Mouse (Mus musculus): ENCODE results near the gene Frat1. TPM values are rescaled to one million over a fixed set of nuclear protein-coding genes. Genes with fewer than 3 reads are reported as not detected.
"Not testable (repeated sequence)": the region's sequence is repeated elsewhere in the genome, so short reads cannot be mapped to it uniquely, and the experiment has no call there.

Gene Frat1
- polyA plus RNA-seq, 1 experiment from 2014 or later, result 25.6 TPM

DNA sequence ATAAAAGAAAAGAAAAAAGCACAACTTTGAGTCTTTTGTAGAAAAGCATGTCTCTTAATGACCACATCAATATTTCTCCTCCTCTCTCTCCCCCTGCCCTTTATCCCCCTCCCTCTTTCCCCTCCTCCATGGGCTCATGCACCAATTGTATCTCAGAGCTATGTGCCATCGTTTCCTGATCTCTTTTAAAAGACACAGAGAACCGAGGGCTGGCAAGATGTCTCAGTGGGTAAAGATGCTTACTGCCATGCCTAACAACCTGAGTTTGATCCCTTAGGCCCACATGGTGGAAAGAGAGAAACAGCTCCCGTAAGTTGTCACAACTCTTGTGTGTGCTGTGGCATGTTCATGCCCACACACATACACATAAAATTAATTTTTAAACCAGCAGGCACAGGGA is 6.9 kb downstream of the Frat1 start:
- Histone ChIP-seq H3K4me2 (no peak overlapping the region), H3K36me3 (no peaks in the 10 kb centered on the region), H3K27me3 (peaks cover 8% of the 10 kb centered on the region), H3K9me3 (no peaks in the 10 kb centered on the region), H3K27ac (peak overlapping the region; percentile 18; the same call in 1 of the 2 replicates), H3K4me1 (replicated peaks) (peaks cover 44% of the 10 kb centered on the region), H3K4me3 (no peak overlapping the region), H3K9ac (no peak overlapping the region)
- 59% methylated on average over 3 of the region's 3 CpGs for WGBS
- no peak for ATAC-seq (ENCODE audit: low FRiP score)

DNA sequence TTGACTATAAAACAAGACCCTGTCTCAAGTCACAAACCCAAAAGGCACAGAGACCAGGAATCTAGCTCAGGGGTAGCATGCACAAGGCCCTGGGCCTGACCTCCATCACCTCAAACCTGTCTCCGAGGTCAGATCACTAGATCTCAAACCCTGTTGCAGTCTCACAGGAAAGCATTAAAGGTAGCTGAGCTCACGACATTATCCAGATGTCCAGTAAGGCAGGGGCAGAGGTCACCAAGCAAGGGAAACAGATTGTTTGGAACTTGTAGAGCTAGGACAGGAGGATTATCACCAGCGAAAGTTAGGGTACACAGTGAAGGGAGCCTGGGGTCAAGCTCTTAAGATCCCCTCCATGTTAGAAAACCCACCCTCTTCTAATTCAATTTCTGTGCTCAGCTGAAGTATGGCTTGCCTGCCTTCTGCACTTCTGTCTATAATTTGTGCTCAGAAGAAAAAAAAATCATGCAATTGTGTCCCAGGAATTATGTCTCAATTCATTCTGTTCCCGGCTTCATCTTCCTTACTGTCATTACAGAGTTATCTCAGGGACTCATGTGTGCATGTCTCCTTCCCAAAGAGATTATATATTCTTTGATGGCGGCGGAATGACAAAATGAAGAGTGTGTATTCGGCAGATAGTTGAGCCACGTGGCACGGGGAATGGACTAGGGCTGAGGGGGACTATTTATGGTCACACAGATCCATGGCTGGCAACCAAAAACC is 7.6 kb downstream of the Frat1 start:
- WGBS, result 78% methylated on average over 9 of the region's 9 CpGs
- Histone ChIP-seq H3K36me3 (no peaks in the 10 kb centered on the region), H3K9me3 (no peaks in the 10 kb centered on the region), H3K27me3 (peaks cover 5% of the 10 kb centered on the region), H3K9ac (no peak overlapping the region), H3K27ac (no peak overlapping the region), H3K4me2 (no peak overlapping the region), H3K4me3 (no peak overlapping the region), H3K4me1 (replicated peaks) (peaks cover 37% of the 10 kb centered on the region)
- no peak for ATAC-seq (ENCODE audit: low FRiP score)

DNA sequence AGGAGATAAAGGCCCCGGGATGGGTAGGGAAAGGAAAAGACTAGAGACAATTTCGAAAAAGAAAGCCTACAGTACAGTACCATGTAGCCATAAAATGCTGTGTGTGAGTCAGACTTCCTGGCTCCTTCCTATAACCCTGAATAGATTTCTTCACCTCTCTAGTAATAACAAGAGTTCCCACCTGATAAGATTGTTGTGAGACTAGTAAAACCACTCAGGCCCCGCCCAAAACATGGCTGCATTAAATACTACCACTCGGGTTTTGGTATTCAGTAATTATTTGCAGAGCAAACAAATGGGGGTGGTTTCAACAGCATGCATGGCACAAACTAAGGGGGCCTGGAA is 8.1 kb downstream of the Frat1 start:
- H3K4me2 ChIP-seq, result no peak overlapping the region
- H3K27ac ChIP-seq, result no peak overlapping the region
- ATAC-seq (ENCODE audit: low FRiP score), result no peak
- H3K27me3 ChIP-seq, result peaks cover under 1% of the 10 kb centered on the region
- peaks cover 32% of the 10 kb centered on the region for H3K4me1 ChIP-seq (replicated peaks)
- H3K9me3 ChIP-seq, result no peaks in the 10 kb centered on the region
- no peak overlapping the region for H3K4me3 ChIP-seq
- H3K9ac ChIP-seq, result no peak overlapping the region
- H3K36me3 ChIP-seq, result no peaks in the 10 kb centered on the region
- WGBS, result 75% methylated on average over 4 of the region's 4 CpGs

DNA sequence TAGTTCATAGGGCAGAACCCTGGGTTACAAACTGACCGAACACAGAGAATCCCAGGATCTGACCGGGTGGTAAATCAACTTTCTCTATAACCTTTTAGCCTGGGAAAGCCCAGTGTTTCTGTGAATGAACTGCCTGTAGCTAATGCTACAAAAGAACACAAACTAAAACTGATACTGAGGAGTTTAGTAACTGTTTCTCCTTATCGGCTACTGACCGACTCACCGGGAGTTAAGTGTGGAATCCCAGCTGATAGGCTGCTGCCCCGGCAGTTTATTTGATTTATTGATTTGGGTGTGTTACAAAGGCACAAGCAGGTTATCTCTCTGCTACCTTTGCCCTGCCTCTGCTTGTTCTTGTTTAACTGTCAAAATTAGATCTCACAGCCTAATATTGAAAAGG is 9.0 kb downstream of the Frat1 start:
- Histone ChIP-seq H3K27me3 (no peaks in the 10 kb centered on the region), H3K4me1 (replicated peaks) (peaks cover 23% of the 10 kb centered on the region), H3K9me3 (no peaks in the 10 kb centered on the region), H3K36me3 (no peaks in the 10 kb centered on the region), H3K27ac (no peak overlapping the region), H3K9ac (no peak overlapping the region), H3K4me2 (no peak overlapping the region), H3K4me3 (no peak overlapping the region)
- 81% methylated on average over 6 of the region's 6 CpGs for WGBS
- ATAC-seq (ENCODE audit: low FRiP score), result no peak

DNA sequence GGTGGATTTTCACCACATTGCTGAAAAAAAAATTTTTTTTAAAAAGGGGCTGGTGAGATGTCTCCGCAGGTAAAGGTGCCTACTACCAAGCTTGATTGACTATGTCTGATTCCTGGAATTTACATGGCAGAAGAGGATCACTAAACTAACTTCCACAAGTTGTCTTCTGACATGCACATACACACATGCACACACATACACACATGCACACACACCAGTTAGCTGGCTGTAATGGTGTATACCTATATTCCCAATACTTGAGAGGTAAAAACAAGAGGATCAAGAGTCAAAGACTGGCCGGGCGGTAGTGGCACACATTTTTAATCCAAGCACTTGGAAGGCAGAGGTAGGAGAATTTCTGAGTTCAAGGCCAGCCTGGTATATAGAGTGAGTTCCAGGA is 9.9 kb downstream of the Frat1 start:
- Histone ChIP-seq H3K4me1 (replicated peaks) (peaks cover 20% of the 10 kb centered on the region), H3K4me2 (no peak overlapping the region), H3K27ac (no peak overlapping the region), H3K9me3 (no peaks in the 10 kb centered on the region), H3K4me3 (no peak overlapping the region), H3K9ac (no peak overlapping the region), H3K36me3 (no peaks in the 10 kb centered on the region), H3K27me3 (no peaks in the 10 kb centered on the region)
- no peak for ATAC-seq (ENCODE audit: low FRiP score)
- 97% methylated on average over 3 of the region's 3 CpGs for WGBS

DNA sequence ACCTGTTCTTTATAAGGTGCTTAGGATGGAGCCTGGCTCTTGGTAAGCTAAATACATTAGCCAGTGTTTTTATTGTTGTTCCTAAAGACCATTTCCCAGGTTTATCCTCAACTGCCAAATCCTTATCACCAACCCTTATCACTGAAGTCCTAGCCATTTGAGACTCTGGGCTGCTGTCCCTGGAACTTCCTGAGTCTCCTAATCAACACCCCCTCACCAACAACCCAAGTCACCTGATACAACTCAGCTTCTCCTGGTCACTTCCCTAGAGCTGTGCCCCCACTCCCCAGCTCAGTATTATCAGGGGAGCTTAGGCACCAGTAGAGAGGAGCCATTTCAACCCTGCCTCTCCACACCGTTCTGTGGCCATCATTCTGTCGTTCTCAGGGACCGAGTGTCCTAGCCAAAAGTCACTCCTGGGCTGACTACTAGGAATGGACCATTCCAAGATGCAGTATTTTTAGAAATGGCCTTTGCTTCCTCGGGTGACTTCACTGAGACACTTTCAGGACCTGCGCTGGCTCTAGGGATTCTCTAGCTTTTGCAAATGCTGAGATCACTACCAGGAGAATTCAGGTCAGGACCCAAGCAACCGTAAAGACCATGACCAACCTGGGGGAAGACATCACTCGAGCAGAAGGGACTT is 11.5 kb downstream of the Frat1 start:
- no peak overlapping the region for H3K27ac ChIP-seq
- no peak overlapping the region for H3K9ac ChIP-seq
- H3K36me3 ChIP-seq, result no peaks in the 10 kb centered on the region
- no peak overlapping the region for H3K4me3 ChIP-seq
- H3K27me3 ChIP-seq, result no peaks in the 10 kb centered on the region
- no peak overlapping the region for H3K4me2 ChIP-seq
- ATAC-seq (ENCODE audit: low FRiP score), result no peak
- WGBS, result 78% methylated on average over 7 of the region's 7 CpGs
- peaks cover 21% of the 10 kb centered on the region for H3K4me1 ChIP-seq (replicated peaks)
- H3K9me3 ChIP-seq, result no peaks in the 10 kb centered on the region

DNA sequence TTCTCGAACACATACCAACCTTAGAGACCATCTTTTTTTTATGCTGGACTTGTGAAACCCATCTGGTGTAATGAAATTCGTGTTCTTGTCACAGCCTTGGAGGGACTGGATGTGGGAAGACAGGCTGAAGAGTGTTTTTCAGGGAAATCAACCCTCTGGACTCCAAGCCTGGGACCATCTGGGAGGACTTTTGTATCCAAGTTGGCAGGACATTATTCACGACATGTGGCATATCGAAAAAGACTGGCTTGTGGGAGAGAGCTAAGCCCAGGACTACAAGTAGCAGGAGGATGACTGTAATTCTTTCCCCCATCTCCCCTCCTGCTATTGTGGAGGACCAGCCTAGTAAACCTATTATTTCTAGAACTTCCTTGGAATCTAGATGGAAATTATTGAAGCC is 12.4 kb downstream of the Frat1 start:
- no peak overlapping the region for H3K9ac ChIP-seq
- H3K27me3 ChIP-seq, result no peaks in the 10 kb centered on the region
- H3K4me2 ChIP-seq, result no peak overlapping the region
- no peaks in the 10 kb centered on the region for H3K9me3 ChIP-seq
- H3K36me3 ChIP-seq, result no peaks in the 10 kb centered on the region
- no peak overlapping the region for H3K4me3 ChIP-seq
- peaks cover 22% of the 10 kb centered on the region for H3K4me1 ChIP-seq (replicated peaks)
- no peak overlapping the region for H3K27ac ChIP-seq
- 88% methylated on average over 4 of the region's 4 CpGs for WGBS
- no peak for ATAC-seq (ENCODE audit: low FRiP score)

DNA sequence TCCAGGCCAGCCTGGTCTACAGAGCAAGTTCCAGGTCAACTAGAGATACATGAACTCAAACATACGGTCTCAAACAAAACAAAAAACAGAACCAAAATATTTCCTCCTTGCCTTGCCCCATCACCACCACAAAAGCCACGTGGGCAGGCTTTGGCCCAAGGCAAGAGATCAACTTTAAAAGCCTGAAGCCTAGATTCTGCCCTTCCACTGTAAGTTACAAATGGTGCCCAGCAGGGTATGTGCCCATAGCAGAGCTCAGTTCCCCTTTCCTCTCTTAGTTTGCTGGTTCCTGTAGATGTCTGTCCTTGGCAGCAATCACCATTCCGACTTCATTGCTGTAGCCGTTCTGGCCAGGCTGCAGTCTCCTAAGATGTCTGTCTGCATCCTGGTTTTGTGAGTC is 12.9 kb downstream of the Frat1 start:
- 90% methylated on average over 4 of the region's 4 CpGs for WGBS
- H3K4me2 ChIP-seq, result no peak overlapping the region
- H3K4me3 ChIP-seq, result no peak overlapping the region
- no peaks in the 10 kb centered on the region for H3K36me3 ChIP-seq
- H3K9me3 ChIP-seq, result no peaks in the 10 kb centered on the region
- no peak overlapping the region for H3K9ac ChIP-seq
- H3K27me3 ChIP-seq, result no peaks in the 10 kb centered on the region
- H3K4me1 ChIP-seq (replicated peaks), result peaks cover 22% of the 10 kb centered on the region
- ATAC-seq (ENCODE audit: low FRiP score), result no peak
- no peak overlapping the region for H3K27ac ChIP-seq

DNA sequence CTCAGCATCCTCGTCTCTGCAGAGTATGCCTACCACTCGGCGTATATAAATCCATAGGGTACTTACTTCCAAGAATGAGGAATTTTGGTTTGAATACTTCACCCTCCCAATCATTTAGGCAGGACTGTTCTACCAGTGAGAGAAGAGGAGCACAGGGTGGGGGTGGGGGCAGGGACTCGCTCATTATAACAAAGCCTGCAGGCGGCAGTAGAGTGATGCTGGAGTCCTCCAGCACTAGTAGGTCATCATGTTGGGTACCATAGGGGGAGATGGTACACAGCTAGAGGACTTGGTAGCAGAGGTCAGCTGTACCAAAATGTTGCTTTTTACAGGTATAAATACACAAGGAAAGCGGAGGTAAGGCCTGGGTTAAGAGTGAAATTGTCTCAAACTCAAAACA is 14.6 kb downstream of the Frat1 start:
- Histone ChIP-seq H3K9me3 (no peaks in the 10 kb centered on the region), H3K27me3 (no peaks in the 10 kb centered on the region), H3K4me3 (no peak overlapping the region), H3K4me1 (replicated peaks) (peaks cover 22% of the 10 kb centered on the region), H3K4me2 (no peak overlapping the region), H3K36me3 (no peaks in the 10 kb centered on the region), H3K9ac (no peak overlapping the region), H3K27ac (no peak overlapping the region)
- ATAC-seq (ENCODE audit: low FRiP score), result no peak
- 81% methylated on average over 6 of the region's 6 CpGs for WGBS

DNA sequence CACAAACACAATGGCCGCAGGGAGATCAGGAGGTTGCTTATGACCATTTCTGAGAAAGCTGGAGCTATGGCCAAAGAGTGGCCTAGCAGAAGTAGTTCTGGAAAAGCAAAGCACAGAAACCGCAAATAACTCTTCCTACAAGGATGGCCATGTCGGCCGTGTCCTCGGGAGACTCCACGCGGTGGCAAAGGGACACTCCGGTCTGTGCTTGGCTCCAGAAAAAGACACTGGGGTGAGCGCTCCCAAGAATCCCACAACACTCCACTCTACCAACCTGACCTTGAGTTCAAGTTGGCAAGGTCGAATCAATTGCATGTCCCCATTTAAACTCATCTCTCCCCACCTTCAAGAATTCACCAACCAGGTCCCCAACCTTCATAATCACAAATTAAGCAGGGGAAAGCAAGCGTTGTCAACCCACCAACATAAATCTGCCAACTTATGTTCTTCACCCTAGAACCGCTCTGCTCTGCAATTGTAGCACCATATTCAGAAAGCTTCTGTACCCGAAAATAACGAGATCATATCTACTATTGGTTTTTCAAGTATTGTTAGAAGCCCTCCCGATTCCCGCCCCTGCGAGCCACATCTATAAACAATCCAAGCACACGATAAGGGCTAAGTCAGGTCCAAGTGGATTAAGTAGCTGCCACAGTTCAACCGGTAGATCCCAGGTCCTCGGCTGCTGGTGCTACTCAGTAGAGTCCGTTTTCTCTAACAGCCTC is 16.8 kb downstream of the Frat1 start:
- Histone ChIP-seq H3K9ac (peak overlapping the region; percentile 90), H3K4me3 (peak overlapping the region; percentile 88), H3K4me2 (peak overlapping the region; percentile 94), H3K4me1 (replicated peaks) (peaks cover 43% of the 10 kb centered on the region), H3K27me3 (no peaks in the 10 kb centered on the region), H3K36me3 (no peaks in the 10 kb centered on the region), H3K9me3 (no peaks in the 10 kb centered on the region), H3K27ac (peak overlapping the region; percentile 95)
- ATAC-seq (ENCODE audit: low FRiP score), result no peak
- WGBS, result 8% methylated on average over 21 of the region's 21 CpGs

DNA sequence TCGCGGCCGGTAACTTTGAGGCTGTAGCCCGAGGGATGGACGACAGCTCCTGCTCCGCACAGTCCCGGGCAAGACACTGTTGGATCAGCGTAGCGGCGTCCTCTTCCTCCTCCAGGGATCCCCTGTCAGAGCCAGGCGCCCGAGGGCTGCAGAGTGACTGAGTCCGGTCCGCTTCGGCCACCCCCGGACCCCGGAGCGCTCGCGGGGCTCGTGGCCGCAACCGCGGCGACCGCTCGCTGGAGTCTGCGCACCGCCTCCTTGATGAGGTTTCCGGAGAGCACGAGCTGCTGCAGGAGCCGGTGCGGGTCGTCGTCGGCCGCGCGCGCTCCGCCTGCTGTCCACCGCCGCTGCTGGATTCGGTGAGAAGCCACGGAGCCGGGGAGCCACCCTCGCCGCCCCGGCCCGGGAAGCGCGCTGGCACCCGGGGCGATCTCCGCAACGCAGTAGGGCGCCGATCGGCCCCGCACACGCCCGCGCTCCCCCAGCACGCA is 17.4 kb downstream of the Frat1 start:
- H3K27ac ChIP-seq, result peak overlapping the region; percentile 95
- peak overlapping the region; percentile 88 for H3K4me3 ChIP-seq
- H3K9me3 ChIP-seq, result no peaks in the 10 kb centered on the region
- no peaks in the 10 kb centered on the region for H3K27me3 ChIP-seq
- no peaks in the 10 kb centered on the region for H3K36me3 ChIP-seq
- peaks cover 46% of the 10 kb centered on the region for H3K4me1 ChIP-seq (replicated peaks)
- under 1% methylated on average over 62 of the region's 64 CpGs for WGBS
- H3K4me2 ChIP-seq, result peak overlapping the region; percentile 94
- peak; percentile 8 for ATAC-seq (ENCODE audit: low FRiP score)
- H3K9ac ChIP-seq, result peak overlapping the region; percentile 90

DNA sequence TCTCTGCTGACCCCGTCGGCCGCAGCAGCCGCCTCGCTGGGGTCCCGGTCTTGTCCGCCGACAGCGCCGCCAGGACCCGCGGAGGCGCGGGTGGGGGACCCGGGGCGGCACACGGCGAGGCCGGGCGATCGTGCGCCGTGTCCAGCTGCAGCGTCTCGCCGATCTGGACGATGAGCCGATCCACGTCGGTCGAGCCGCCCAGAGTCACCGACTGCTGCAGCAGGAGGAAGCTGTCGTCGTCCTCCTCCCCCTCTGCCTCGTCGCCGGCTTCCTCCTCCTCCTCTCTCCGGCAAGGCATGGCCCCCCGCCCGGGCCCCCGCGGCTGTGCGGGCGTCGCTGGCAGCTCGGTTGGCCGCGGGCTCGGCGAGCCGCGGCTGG is 17.8 kb downstream of the Frat1 start:
- Histone ChIP-seq H3K27ac (peak overlapping the region; percentile 95), H3K4me1 (replicated peaks) (peaks cover 46% of the 10 kb centered on the region), H3K4me3 (peak overlapping the region; percentile 88), H3K4me2 (peak overlapping the region; percentile 94), H3K9ac (peak overlapping the region; percentile 90)
- not testable (repeated sequence) for H3K27me3 ChIP-seq, H3K9me3 ChIP-seq, H3K36me3 ChIP-seq
- ATAC-seq (ENCODE audit: low FRiP score), result peak; percentile 66
- WGBS, result under 1% methylated on average over 42 of the region's 53 CpGs

Data from hindbrain, embryonic 13.5 days (tissue).